Mouse (Mus musculus) spleen, adult 12 weeks (tissue): ENCODE data around the gene Suco.

Experiments
- DNase-seq: peaks from one replicate; pipeline ENCODE4 v3.0.0; 2022; ENCODE audit warnings: low spot score

Suco gene

DNA sequence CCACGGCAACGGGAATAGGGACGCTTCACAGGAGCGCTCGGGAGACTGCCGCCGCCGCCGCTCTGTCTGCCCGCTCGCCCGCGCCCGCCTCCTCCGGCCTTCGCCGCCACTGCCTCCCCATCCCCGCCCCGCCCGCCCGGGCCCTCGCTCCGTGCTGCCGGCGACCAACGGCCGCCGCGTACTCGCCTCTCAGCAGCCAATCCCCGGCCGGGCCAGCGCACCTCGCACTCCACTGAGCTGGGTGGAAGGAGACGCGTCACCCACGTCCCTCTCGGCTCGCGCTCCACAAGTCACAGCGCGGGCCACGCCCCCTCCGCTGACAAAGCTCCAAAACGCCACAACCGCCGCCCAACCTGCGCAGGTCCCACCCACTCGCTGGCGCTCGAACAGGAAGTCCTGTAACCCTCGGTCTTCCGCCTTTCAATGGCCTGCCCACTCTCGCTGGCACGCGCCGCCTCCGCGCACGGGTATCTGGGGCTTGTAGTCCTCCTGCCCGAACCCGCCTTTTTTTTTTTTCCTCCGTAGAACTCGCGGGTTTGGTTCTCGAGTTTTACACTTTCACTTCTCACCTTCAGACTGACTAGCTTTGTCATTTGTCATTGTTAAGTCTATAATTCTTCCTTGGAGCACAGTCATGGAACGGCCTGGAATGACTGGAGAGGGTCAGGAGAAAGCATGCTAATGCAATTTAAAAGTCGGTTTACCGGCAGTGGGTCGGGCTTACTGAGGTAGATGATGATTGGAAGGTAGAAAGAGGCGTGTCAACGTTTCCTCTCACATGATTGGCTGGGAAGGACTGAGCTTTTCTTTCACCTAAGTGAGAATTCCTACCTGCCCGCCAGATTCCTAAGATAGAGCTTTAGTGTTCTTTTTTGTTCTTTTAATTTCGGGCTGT lies at the start of gene Suco:
Gene Suco (minus strand): TSS at position 130 of the 895 bp plus-strand sequence.
- DNase-seq: peak; percentile 99

DNA sequence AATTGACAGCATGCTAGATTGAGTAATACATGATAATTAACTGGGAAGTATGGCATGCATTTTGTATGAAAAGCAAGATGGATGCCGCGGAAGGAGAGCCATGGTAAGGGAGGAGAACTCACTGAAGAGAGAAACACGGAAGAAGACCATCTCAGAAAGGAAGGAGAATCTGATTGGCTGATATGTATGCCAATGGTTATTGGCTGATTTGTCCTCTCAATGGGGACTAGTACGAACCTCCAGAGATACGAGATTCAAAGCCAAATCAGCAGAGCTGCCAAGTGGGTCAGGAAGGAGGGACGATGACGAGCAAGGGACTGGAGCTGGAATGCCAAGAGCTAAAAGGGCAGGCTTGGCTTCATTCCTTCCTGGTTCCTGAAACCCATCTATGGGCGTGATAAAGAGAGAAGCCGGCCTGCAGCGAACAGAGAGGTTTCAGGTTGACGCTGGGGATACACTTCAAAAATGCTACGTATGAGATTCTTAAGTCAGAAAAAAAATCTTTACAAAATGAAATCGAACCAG lies 48.9 kb upstream of the Suco start:
- DNase-seq: no peak

DNA sequence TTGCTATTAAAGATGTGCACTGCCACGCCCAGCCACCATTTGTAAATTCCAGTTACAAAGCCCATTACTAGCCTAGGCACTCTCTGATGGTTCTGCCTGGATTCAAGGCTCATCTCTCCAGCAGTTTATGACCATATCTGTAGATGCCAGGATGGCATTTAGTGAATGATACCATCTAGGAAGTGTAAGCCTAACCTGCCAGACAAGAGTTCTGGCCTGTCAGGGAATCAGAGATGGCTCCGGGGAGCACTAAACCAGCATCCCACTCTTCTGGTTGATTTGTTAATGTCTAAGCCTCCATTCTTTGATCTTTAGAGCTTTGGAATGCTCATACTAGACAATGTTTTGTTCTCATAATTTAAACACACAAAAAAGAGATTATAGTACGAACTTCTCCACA lies 47.8 kb upstream of the Suco start:
- no peak for DNase-seq

DNA sequence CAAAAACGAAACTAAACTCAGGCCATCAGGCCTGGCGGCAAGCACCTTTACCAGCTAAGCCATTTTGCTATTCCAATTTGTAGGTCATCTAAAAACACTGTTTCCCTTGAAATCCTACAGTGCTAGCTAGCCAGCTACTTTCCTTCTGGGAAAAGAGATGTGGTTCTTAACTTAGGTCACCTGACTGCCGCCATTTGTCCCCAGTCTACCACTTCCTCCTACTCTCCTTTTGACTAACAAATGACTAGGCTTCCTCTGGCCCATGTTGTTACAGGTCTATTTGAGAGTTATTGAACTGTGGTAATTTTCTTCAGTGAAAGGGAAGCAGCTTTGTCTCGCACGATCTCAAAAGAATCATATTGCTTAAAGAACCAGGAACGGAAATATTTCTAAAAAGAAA lies 45.4 kb upstream of the Suco start:
- no peak for DNase-seq

DNA sequence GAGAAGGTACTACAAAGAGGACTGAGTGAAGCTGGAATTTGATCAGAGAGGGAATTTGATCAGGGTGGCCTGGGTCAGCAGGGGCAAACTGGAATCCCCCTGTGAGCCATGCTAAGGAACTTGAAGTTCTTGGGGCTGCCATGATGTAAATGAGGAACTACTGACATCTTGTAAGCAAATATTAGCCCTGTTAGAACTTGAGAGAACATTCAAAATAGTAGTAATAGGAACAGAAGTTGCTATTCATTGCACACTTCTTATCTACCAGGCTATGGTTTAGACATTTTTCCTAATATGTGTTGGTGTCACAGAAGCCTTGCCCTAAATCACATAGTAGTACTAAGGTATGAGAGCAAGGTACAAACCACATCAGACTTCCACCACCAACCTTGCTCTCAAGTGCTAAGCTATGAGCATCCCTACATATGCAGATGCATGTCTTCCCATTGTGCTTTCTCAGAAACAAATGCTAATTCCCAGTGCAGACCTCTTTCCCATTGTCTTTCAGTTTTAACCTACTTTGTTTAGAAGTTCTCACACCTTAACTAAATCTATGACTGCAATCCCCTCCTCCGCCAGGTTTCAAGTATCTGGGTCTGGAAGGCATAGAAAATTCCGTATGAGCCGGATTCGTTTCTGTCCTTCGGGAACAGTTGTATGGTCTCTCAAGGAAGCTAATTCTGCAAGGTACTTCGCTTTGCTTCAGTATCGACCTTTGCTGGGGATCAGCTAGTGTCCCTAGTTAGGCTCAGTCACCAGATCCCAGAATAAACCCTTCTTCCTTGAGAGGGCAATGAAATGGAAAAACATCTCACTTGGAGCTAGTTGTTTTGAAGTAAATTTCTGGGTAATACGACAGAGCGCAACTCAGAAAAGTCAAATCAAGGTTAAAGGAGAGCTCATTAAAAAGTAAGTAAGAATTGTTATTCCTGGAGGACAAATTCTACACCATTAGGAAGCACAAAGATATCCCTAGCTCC lies 44.3 kb upstream of the Suco start:
- no peak for DNase-seq

DNA sequence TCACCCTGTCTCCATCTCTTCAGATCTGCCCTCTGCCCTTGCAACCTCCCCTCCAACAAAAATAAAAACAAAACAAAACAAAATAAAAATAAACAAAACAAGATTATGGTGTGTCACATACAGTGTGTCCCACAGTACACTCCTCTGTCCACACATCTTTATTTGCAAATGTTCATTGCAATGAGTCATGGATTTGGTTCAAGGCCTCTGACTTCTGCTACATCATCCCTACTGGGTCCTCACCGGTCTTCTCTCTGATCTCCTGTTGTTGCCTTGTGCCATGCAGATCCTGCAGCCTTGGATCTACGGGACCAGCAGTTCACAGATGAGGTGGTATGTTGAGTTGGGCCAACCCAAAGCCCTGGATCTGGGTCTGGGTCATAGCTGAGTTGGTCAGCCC lies 43.1 kb upstream of the Suco start:
- DNase-seq: no peak

DNA sequence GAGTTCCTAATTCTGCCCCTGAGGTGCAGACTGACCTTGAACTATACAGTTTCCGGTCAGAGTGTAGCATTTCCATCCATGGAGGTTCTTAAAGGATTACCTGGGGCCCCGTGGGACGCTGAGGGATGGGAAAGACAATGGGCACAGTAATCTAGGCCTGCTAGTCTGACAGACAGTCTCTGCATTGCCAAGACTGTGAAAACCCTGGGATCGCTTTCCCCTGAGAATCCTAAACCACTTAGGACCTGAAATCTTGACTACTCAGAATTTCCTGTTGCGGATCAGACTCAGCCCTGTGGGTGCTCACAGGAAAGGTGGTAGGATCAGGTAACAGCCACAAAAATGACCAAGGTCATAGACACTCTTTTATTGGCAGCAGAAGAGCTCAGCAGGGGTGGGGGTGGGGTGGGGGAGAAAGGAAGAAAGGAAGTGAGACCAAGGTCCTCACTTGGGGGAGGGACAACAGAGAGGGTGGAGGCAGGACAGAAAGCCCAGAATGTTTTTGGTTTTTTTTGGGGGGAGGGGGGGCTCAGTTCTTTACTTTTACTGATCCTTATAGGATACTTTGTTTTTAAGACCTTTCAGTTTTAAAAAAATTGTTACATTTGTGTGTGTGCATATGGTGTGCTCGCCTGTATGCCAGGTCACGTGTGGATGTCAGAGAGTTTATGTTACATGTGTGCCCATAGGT lies 42.3 kb upstream of the Suco start:
- no peak for DNase-seq

DNA sequence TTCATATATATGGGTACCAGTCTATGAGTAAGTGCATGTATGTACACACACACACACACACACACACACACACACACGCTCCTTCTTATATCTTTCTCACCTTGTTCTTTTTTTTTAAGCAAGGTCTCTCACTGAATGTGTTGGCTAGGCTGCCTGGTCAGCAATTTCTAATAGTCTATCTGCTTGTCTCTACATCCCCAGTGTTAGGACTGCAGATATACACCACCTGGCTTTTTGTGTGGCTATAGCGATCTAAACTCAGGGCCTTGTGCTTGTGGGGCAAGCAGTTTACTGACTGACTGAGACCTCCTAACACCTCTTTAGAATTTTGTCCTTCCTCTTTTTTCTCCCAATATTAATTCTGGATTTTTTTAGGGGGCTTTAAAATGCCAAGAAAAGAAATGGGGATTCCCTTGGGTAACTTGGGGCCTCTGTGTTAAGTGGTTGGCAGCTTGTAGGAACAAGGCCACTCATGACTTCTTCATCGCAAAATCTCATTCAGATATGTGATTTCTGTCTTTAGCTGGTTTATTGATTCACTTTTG lies 41.5 kb upstream of the Suco start:
- DNase-seq: no peak

DNA sequence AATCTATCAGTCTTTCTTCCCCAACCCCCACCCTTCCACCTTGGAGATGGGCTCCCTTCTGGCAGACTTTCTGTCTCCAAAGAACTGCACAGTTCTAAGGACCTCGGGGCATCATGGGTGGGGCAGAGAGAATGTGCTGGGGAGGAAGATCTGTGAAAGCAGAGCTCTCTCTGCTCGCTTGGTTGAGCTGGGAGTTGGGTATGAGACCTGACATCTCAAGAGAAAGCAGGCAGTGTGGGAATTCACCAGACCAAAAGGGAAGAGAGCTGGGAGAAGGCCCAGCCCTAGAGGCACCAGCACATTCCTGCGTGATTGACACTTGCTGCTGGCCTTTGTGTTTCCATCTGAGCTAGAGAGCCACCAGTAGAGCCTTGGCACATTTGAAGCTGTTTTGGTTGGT lies 39.6 kb upstream of the Suco start:
- no peak for DNase-seq

DNA sequence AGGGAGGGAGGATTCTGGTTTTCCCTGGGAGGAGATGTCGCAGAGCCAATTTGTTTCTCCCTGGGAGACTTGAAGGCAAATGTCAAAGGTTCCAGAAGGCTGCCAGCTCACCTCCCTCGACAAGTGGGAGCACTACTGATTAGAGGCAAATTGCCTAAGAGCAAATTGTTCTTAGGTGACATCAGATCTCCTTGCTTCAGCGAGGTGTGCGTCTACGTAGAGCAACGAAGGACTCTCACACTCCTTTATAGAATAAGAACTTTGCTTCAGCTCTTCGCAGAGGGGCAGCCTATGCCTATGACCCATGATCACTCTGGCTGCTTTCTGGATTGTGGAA lies 37.1 kb upstream of the Suco start:
- DNase-seq: no peak

DNA sequence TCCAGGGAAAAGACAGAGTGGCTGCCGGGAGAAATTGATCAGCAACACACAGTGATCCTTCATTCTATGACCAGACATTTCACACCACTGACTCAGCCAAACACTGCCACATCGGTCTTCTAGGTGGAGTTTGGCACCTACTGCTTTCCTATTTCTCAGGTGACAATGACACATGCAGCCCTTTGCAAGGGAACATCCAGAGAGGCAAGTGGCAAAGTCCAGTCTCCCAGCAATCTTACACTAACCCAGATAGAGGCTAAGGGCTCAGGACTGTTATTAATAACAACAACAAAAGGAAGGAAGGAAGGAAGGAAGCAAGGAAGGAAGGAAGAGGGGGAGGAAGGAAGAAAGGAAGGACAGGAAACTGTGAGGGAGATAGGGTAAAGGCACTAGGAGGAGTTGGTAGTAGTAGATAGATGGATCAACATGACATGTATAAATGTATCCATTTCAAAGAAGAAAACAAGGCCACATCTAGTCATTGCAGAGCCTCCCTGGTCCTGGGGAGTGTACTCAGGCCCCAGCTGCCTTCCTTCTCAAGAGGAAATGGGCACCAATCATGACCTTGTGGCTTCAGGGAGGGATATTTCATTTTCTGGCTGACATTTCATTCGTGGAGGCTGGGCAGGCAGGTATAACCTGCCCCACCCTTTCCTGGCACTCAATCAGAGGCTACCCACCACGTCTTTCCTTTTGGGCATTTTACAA lies 36.6 kb upstream of the Suco start:
- no peak for DNase-seq

DNA sequence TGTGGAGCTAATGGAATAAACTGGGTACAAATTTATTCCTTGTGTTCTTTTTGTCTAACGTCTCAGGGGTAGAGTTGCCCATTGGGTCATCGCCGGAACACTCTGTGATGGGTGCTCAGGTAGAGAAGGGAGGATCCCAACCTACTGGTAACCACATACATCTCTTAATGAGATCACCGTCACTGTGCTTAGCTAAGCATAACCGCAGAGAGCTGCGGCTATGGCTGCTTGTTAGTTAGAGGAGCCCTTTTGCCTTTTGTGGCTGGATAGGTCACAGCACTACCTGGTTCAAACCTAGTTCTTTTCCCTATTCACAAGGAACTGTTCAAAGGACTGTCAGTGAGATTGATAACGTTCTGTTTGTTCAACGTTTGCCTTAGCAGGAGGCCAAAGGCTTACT lies 32.6 kb upstream of the Suco start:
- no peak for DNase-seq

DNA sequence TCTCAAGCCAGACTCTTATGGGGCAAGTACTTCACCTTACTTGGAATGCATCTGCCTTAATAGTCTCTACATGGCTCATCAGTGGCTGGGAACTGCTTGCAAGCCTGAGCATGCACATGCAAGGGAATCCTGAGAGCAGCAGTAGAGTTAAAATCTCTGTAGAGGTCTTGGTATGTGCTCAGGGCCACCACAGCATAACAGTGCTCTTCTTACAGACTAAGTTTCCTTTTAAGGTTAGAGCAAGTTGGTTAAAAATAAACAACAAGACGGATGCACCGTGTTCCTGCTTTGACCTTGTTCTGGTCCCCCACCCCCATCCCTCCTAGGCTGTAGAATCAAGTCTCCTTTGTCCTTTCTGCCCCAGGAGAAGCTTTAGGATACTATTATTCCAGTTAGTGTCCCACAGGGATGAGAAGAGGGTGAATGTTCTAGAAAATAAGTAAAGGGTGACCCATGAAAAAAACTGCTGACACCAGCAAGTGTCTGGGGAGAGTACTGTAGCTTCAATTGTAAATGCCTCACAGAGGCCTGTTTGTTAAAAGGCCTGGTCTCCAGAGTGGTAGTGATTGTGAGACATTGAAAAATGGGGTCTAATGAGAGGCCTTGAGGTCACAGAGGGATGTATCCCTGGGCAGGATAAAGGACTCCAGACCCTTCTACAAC lies 31.4 kb upstream of the Suco start:
- no peak for DNase-seq

DNA sequence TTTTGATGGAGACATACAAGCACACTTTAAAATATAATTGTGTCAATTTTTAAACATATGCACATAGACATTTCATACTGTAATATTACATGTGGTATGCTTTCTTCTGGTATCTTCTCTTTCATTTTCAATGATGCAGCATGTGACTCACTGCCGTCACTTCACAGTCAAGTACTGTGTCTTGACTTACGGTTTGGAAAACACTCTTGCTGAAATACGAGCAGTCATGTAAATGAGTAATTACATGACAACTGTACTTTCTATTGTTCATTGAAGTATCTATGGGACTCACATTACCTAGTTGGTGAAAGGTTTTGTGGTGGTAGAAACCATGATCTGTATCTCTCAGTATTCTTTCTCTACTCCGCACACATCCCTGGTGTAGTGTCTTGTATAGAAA lies 30.6 kb upstream of the Suco start:
- DNase-seq: no peak

DNA sequence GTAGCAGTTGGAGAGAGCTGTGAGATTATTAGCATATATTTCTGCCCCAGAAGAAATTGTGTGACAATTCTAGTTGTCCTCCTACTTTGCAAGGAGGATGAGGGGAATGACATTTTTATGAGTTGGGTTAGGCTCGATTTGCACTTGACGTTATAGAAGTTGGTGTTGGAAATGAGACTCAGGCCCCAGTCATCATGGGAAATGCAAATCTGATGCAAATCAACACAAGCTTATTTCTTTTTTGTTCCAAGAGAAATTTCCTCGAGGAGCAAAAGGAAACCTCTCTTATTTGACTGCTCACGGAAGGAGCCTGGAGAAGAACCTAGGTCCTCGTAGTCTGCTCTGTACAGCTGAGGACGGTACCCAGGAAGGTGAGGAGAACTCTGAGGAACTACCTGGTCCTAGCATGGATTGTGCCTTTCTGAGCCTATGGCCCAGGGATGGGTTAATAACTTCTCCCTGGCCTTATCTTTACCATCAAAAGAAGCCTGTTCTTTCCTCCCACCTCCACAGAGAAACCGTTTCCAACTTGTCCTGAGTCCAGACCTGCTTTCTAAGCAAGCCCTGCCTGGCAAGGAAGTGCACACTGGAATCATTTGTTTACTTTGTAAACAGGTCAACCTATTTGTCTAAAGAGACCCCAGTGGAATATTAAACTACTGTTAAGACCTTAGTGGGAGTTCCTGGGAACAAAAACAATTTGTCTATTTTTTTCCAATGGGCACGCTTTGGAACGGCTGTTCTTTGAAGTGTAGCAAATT lies 26.4 kb upstream of the Suco start:
- no peak for DNase-seq

DNA sequence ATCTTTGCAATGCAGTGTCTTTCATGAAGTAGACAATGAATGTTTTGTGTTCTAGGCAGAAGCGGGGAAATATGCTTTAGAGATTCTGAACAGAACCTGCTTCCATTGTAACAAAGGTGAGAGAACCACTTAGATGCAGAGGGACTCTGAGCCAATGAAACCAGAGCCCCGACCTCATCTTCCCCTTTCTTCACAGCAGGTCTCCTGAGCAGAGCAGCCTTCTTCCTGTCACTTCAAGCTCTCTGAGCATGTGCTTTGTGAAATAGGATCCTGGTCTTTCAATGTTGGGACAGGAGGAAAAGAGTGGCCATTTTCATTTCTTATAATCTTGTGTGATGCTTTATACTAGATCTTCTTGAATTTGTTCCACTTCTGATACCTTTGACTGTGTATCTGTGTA lies 23.6 kb upstream of the Suco start:
- DNase-seq: no peak

DNA sequence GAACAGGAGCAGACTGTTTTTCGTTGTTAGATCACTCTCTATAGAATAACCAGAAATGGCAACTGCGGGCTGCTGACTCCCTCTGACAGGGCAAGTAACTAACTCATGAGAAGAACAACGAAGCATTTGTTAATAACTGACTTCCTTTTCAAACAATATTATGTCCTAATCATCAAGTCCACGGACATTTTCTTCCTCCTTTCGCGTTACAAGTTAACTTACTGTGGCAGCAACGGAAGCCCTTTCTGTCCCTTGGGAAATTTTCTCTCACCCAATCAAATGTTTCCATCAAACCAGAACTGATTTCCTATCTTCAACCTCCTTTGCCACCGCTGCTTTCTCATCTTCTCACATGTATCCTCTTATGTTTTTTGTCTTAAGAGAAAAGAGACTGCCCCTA lies 20.8 kb upstream of the Suco start:
- DNase-seq: no peak

DNA sequence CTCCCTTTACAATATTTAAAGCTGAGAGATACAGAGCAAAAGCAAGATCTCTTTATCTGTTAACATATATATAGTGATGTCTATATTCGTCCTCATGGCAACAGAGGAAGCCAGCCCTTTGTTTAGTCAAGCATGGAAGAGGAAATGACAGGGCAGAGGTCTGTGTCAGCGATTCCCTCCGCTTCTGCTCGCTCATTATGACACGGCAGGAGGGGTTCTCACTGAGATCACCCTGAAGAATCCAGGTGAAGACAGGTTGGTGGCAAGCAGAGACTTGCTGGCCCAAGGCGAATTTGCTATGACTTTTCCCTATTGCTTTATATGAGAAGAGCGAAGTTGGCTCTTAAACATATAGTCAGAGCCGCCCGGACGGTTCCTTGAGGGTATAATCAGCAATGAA lies 19.6 kb upstream of the Suco start:
- no peak for DNase-seq

DNA sequence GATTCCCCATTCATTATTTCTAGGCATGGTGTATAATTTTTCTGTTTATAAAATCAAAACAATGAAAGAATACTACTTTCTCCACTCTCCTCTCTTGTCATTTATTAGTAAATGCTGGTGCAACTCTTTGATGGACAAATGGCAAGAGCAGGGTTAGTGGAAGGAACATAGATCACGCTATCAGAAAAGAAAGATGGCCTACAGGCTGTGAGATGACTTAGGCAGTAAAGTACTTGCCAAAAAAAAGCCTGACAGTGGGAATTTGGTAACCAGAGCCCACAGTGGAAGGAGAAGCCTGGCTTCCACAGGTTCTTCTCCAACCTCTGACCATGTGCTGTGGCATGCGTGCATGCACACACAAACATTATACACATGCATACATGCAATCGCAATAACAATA lies 18.5 kb upstream of the Suco start:
- DNase-seq: no peak

DNA sequence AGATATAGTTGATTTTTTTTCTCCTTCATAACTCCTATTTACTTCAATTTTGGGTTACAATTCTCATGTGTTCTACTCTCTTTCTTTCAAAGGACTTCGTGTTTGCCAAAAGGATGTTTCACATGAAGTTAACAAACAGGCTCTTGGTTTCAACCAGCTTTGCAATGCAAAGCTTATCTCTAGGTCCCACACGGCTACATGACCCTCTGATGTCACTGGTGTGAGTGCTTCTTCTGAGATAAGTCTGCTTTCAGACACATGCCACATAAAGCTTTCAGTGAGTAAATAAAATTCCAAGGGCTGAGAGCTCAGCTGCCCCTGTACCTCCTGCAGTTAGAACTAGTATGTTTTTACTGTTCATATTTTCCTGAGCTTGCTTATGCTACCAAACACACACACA lies 18.1 kb upstream of the Suco start:
- DNase-seq: peak; percentile 59
